Mouse (Mus musculus) small intestine, adult 2 months (tissue): ENCODE data around the gene Vps13a.

ENCODE experiments used
- CTCF ChIP-seq: fragments of 200-500 bp; IDR thresholded peaks from 2 replicates; pipeline ENCODE4 v1.5.1; 2012; ENCODE audit warnings: low read depth, mild to moderate bottlenecking, control low read depth, inconsistent platforms, low read length, moderate library complexity, mixed read lengths; ENCODE audit not compliant: insufficient replicate concordance, insufficient read length; ENCODE audit errors: extremely low read depth
- POLR2A ChIP-seq: fragments of 200-500 bp; IDR thresholded peaks from 2 replicates; pipeline ENCODE4 v1.6.1; 2012; ENCODE audit warnings: low read depth, mild to moderate bottlenecking, control low read depth, inconsistent platforms, low read length, moderate library complexity

- no peak for TF ChIP-seq CTCF
- no peak for TF ChIP-seq POLR2A
These were observed 178.7 kb downstream of the Vps13a start for GRCm38 (mm10) chr19:16602026-16602425.
